Mouse (Mus musculus) embryonic facial prominence, embryonic 15.5 days (tissue): ENCODE measurements around the gene Ccdc86. TPM values are rescaled to one million over a fixed set of nuclear protein-coding genes. Genes with fewer than 3 reads are reported as not detected.
A peak's percentile ranks its signal among the peaks of the same experiment; 100 is the strongest.

Experiments
- ATAC-seq: fragments of 200-750 bp; cut with Nextera tagmentation; 2 replicates; pipeline ENCODE4 v1.8.0; 2017; ENCODE audit warnings: low read depth, moderate TSS enrichment; ENCODE audit not compliant: insufficient number of reproducible peaks, low FRiP score, low TSS enrichment
- H3K27ac ChIP-seq: fragments of 300-500 bp; sonication (generic); replicated peaks from 2 replicates; pipeline ENCODE4 v1.5.1; 2015; ENCODE audit warnings: mild to moderate bottlenecking, inconsistent platforms
- H3K27me3 ChIP-seq: fragments of 300-500 bp; sonication (generic); 2 replicates; pipeline ENCODE4 v1.6.1; 2015; ENCODE audit warnings: inconsistent platforms
- H3K36me3 ChIP-seq: fragments of 300-500 bp; sonication (generic); 2 replicates; pipeline ENCODE4 v1.6.1; 2015; ENCODE audit warnings: mild to moderate bottlenecking, inconsistent platforms
- H3K4me1 ChIP-seq: fragments of 300-500 bp; sonication (generic); 2 replicates; pipeline ENCODE4 v1.6.1; 2015; ENCODE audit warnings: inconsistent platforms
- H3K4me2 ChIP-seq: fragments of 300-500 bp; sonication (generic); replicated peaks from 2 replicates; pipeline ENCODE4 v1.6.1; 2015; ENCODE audit warnings: mild to moderate bottlenecking, inconsistent platforms
- H3K4me3 ChIP-seq: fragments of 300-500 bp; sonication (generic); replicated peaks from 2 replicates; pipeline ENCODE4 v1.5.1; 2015; ENCODE audit warnings: mild to moderate bottlenecking, inconsistent platforms
- H3K9ac ChIP-seq: fragments of 300-500 bp; sonication (generic); 2 replicates; pipeline ENCODE4 v1.6.1; 2015; ENCODE audit warnings: inconsistent platforms
- H3K9me3 ChIP-seq: fragments of 300-500 bp; sonication (generic); replicated peaks from 2 replicates; pipeline ENCODE4 v1.6.1; 2016; ENCODE audit warnings: inconsistent platforms
- WGBS: fragments of 180-500 bp; shearing (Covaris S2); methylation state at CpG from one replicate; pipeline ENCODE4 v1.1.7; 2015; 5-methylcytosine and 5-hydroxymethylcytosine counted together
- polyA plus RNA-seq: library from polyadenylated mRNA; unstranded; fragments of >200 nt; fragmentation: Nextera tagmentation; extraction: Ambion mirVana; gene quantifications from 2 replicates; pipeline ENCODE4 v1.2.1, GENCODE M21; 2015

Gene Ccdc86
- polyA plus RNA-seq, 1 experiment from 2014 or later: 27.3 TPM

- no peak for ATAC-seq
- Histone ChIP-seq H3K4me3 (no peak overlapping the region), H3K27ac (peak overlapping the region; percentile 73), H3K9me3 (no peaks in the 10 kb centered on the region), H3K9ac (no peak overlapping the region), H3K4me1 (peaks cover 20% of the 10 kb centered on the region), H3K27me3 (no peaks in the 10 kb centered on the region), H3K36me3 (peaks cover 66% of the 10 kb centered on the region), H3K4me2 (no peak overlapping the region)
- WGBS: 81% methylated on average over 5 of the region's 5 CpGs
These were observed 43.4 kb downstream of the Ccdc86 start for GRCm38 (mm10) chr19:10905728-10906000.

- no peak overlapping the region for H3K9ac ChIP-seq
- peak; percentile 49; the same call in 1 of the 2 replicates for ATAC-seq
- H3K27ac ChIP-seq: peak overlapping the region; percentile 73
- H3K36me3 ChIP-seq: peaks cover 72% of the 10 kb centered on the region
- H3K9me3 ChIP-seq: no peaks in the 10 kb centered on the region
- no peak overlapping the region for H3K4me2 ChIP-seq
- no peaks in the 10 kb centered on the region for H3K27me3 ChIP-seq
- H3K4me3 ChIP-seq: no peak overlapping the region
- WGBS: 54% methylated on average over 7 of the region's 7 CpGs
- H3K4me1 ChIP-seq: peaks cover 20% of the 10 kb centered on the region
These were observed 43.9 kb downstream of the Ccdc86 start for GRCm38 (mm10) chr19:10904927-10905727.

- Histone ChIP-seq H3K27me3 (no peaks in the 10 kb centered on the region), H3K9me3 (no peaks in the 10 kb centered on the region), H3K36me3 (peaks cover 78% of the 10 kb centered on the region), H3K27ac (no peak overlapping the region), H3K9ac (no peak overlapping the region), H3K4me3 (no peak overlapping the region), H3K4me1 (peaks cover 17% of the 10 kb centered on the region), H3K4me2 (no peak overlapping the region)
- ATAC-seq: no peak
- WGBS: 91% methylated on average over 5 of the region's 5 CpGs
These were observed 44.6 kb downstream of the Ccdc86 start for GRCm38 (mm10) chr19:10904512-10904911.

GRCm38 (mm10) chr19:10901046-10901445 lies 48.0 kb downstream of the Ccdc86 start:
- H3K36me3 ChIP-seq: peaks cover 82% of the 10 kb centered on the region

GRCm38 (mm10) chr19:10900315-10900714 lies 48.8 kb downstream of the Ccdc86 start:
- ATAC-seq: no peak
- Histone ChIP-seq H3K4me3 (no peak overlapping the region), H3K9ac (no peak overlapping the region), H3K27ac (no peak overlapping the region), H3K27me3 (no peaks in the 10 kb centered on the region), H3K36me3 (peaks cover 75% of the 10 kb centered on the region), H3K9me3 (no peaks in the 10 kb centered on the region), H3K4me2 (no peak overlapping the region), H3K4me1 (peaks cover 18% of the 10 kb centered on the region)
- WGBS: 76% methylated on average over 6 of the region's 6 CpGs

More at GRCm38 (mm10) chr19:10901046-10901445, 48.0 kb downstream of the Ccdc86 start:
- Histone ChIP-seq H3K27me3 (no peaks in the 10 kb centered on the region), H3K4me3 (no peak overlapping the region), H3K9me3 (no peaks in the 10 kb centered on the region), H3K27ac (no peak overlapping the region), H3K4me2 (no peak overlapping the region), H3K9ac (no peak overlapping the region), H3K4me1 (peaks cover 16% of the 10 kb centered on the region)
- ATAC-seq: no peak
- 94% methylated on average over 5 of the region's 5 CpGs for WGBS

GRCm38 (mm10) chr19:10897491-10897890 lies 51.6 kb downstream of the Ccdc86 start:
- H3K36me3 ChIP-seq: peaks cover 48% of the 10 kb centered on the region
- H3K4me1 ChIP-seq: peaks cover 12% of the 10 kb centered on the region
- H3K9me3 ChIP-seq: no peaks in the 10 kb centered on the region
- H3K9ac ChIP-seq: no peak overlapping the region
- ATAC-seq: no peak
- no peak overlapping the region for H3K4me3 ChIP-seq
- no peaks in the 10 kb centered on the region for H3K27me3 ChIP-seq
- 82% methylated on average over 8 of the region's 8 CpGs for WGBS
- H3K27ac ChIP-seq: no peak overlapping the region
- H3K4me2 ChIP-seq: no peak overlapping the region

- Histone ChIP-seq H3K4me1 (peaks cover 12% of the 10 kb centered on the region), H3K36me3 (peaks cover 41% of the 10 kb centered on the region), H3K27ac (no peak overlapping the region), H3K4me2 (peak overlapping the region; percentile 66; the same call in 1 of the 2 replicates), H3K27me3 (no peaks in the 10 kb centered on the region), H3K4me3 (peak overlapping the region; percentile 95; the same call in 1 of the 2 replicates), H3K9ac (peak overlapping the region; percentile 90; the same call in 1 of the 2 replicates), H3K9me3 (no peaks in the 10 kb centered on the region)
- WGBS: 82% methylated on average over 7 of the region's 7 CpGs
- no peak for ATAC-seq
These were observed 52.2 kb downstream of the Ccdc86 start for GRCm38 (mm10) chr19:10896849-10897248.

GRCm38 (mm10) chr19:10895708-10896107 lies 53.4 kb downstream of the Ccdc86 start:
- H3K27me3 ChIP-seq: no peaks in the 10 kb centered on the region
- H3K4me2 ChIP-seq: peak overlapping the region; percentile 66
- H3K9me3 ChIP-seq: no peaks in the 10 kb centered on the region
- peak overlapping the region; percentile 90 for H3K9ac ChIP-seq
- peaks cover 12% of the 10 kb centered on the region for H3K4me1 ChIP-seq
- peaks cover 30% of the 10 kb centered on the region for H3K36me3 ChIP-seq
- H3K4me3 ChIP-seq: peak overlapping the region; percentile 95
- ATAC-seq: no peak
- WGBS: 1% methylated on average over 16 of the region's 16 CpGs
- H3K27ac ChIP-seq: peak overlapping the region; percentile 95

GRCm38 (mm10) chr19:10895016-10895528 lies 54.0 kb downstream of the Ccdc86 start, which contains the start of gene Prpf19:
Prpf19 (plus strand) TSS chr19:10895231.
- Histone ChIP-seq H3K4me2 (peak within 1 kb of the TSS; percentile 66), H3K27ac (peak within 1 kb of the TSS; percentile 95), H3K4me1 (peaks cover 12% of the 10 kb centered on the region), H3K36me3 (peaks cover 24% of the 10 kb centered on the region), H3K27me3 (no peaks in the 10 kb centered on the region), H3K4me3 (peak within 1 kb of the TSS; percentile 95), H3K9me3 (no peaks in the 10 kb centered on the region), H3K9ac (peak within 1 kb of the TSS; percentile 90)
- ATAC-seq: peak; percentile 93
- WGBS: under 1% methylated on average over 43 of the region's 43 CpGs

GRCm38 (mm10) chr19:10892201-10892600 lies 56.9 kb downstream of the Ccdc86 start:
- no peaks in the 10 kb centered on the region for H3K27me3 ChIP-seq
- no peak for ATAC-seq
- no peak overlapping the region for H3K27ac ChIP-seq
- no peak overlapping the region for H3K9ac ChIP-seq
- H3K4me2 ChIP-seq: no peak overlapping the region
- WGBS: 90% methylated on average over 3 of the region's 3 CpGs
- peaks cover 12% of the 10 kb centered on the region for H3K4me1 ChIP-seq
- no peak overlapping the region for H3K4me3 ChIP-seq
- H3K36me3 ChIP-seq: no peaks in the 10 kb centered on the region; the same call in 1 of the 2 replicates
- no peaks in the 10 kb centered on the region for H3K9me3 ChIP-seq
